15 mouse cellular contexts compared by ENCODE assay signal in genomic region chr6:48685694-48686665, GRCm38 (mm10). TPM values are rescaled to one million over a fixed set of nuclear protein-coding genes. Genes with fewer than 3 reads are reported as not detected.
DNase-seq lines count a peak whose midpoint lies in the region; ATAC-seq and TF ChIP-seq lines count a peak whose summit lies in the region.
"Had no signal": no experiment of that assay in that cellular context is flagged by ENCODE, and none has a peak within 500 bp of the region (broad histone marks: within the 10 kb centered on the region; RNA-seq: fewer than 3 reads in every experiment).

No protein-coding gene starts in this region.

- no peak for TF ChIP-seq CTCF in kidney, postnatal 0 days (IDR thresholded peaks at IDR 0.05; ENCODE audit: low read depth)
- TF ChIP-seq CTCF in stomach, postnatal 0 days (IDR thresholded peaks at IDR 0.05; ENCODE audit: low read depth): no peak

- no peak for TF ChIP-seq EP300 in stomach, postnatal 0 days (optimal IDR thresholded peaks at IDR 0.05)

- no peak overlapping the region for H3K4me2 ChIP-seq in heart, embryonic 12.5 days
- H3K4me2 ChIP-seq in kidney, postnatal 0 days (ENCODE audit: low read length): peak overlapping the region; percentile 35
- no peak overlapping the region for H3K4me2 ChIP-seq in stomach, postnatal 0 days (replicated peaks; ENCODE audit: low read depth)
- H3K4me2 ChIP-seq: midbrain, embryonic 15.5 days had no signal

- H3K27me3 ChIP-seq in heart, embryonic 12.5 days (replicated peaks): no peaks in the 10 kb centered on the region
- no peaks in the 10 kb centered on the region for H3K27me3 ChIP-seq in kidney, postnatal 0 days (ENCODE audit: insufficient read depth, low read length)
- no peaks in the 10 kb centered on the region for H3K27me3 ChIP-seq in stomach, postnatal 0 days (ENCODE audit: control insufficient read depth, insufficient read depth, low read length)
- H3K27me3 ChIP-seq: midbrain, embryonic 15.5 days had no signal

- WGBS in heart, embryonic 12.5 days: 69% methylated on average over 7 of the region's 7 CpGs
- 71% methylated on average over 7 of the region's 7 CpGs for whole genome bisulfite sequencing in kidney, postnatal 0 days
- WGBS in stomach, postnatal 0 days: 82% methylated on average over 7 of the region's 7 CpGs

- H3K9ac ChIP-seq in heart, embryonic 12.5 days: no peak overlapping the region
- 0 out of 2 replicates have a peak overlapping the region, but pooled peaks have one; percentile 14 for H3K9ac ChIP-seq in kidney, postnatal 0 days (ENCODE audit: low read depth, low read length)
- no peak overlapping the region for H3K9ac ChIP-seq in stomach, postnatal 0 days (ENCODE audit: low read length)
- H3K9ac ChIP-seq: liver, embryonic 14.5 days; midbrain, embryonic 15.5 days had no signal

- no peaks in the 10 kb centered on the region for H3K36me3 ChIP-seq in heart, embryonic 12.5 days
- H3K36me3 ChIP-seq in kidney, postnatal 0 days (ENCODE audit: insufficient read depth, low read length): no peaks in the 10 kb centered on the region
- H3K36me3 ChIP-seq in stomach, postnatal 0 days (ENCODE audit: control insufficient read depth, insufficient read depth, low read length): no peaks in the 10 kb centered on the region
- H3K36me3 ChIP-seq: hindbrain, embryonic 10.5 days; midbrain, embryonic 15.5 days had no signal

- ATAC-seq in heart, embryonic 12.5 days (ENCODE audit: insufficient number of reproducible peaks, low FRiP score): no peak
- no peak for ATAC-seq in kidney, postnatal 0 days (replicated peaks; ENCODE audit: low FRiP score, low read depth)
- ATAC-seq in stomach, postnatal 0 days (ENCODE audit: low FRiP score, low TSS enrichment): no peak
- ATAC-seq: midbrain, embryonic 15.5 days had no signal

- peak overlapping the region; percentile 64; the same call in 1 of the 2 replicates for H3K27ac ChIP-seq in heart, embryonic 12.5 days (ENCODE audit: poor library complexity, severe bottlenecking)
- H3K27ac ChIP-seq in kidney, postnatal 0 days: no peak overlapping the region
- H3K27ac ChIP-seq in stomach, postnatal 0 days (replicated peaks): 0 out of 2 replicates have a peak overlapping the region, but pooled peaks have one; percentile 8
- H3K27ac ChIP-seq: hindbrain, embryonic 10.5 days; liver, embryonic 14.5 days; midbrain, embryonic 15.5 days had no signal

- no peak for DNase-seq in heart, postnatal 4 days
- no peak for DNase-seq in kidney, postnatal 0 days (ENCODE audit: low spot score)
- DNase-seq in kidney, adult 8-10 months: no peak
- DNase-seq in thymus, postnatal 4 days: peak; percentile 25
- no peak for DNase-seq in thymus, postnatal 36 days
- no peak for DNase-seq in stomach, postnatal 0 days (ENCODE audit: low spot score)
- DNase-seq in right cerebral cortex, postnatal 4 days: no peak
- DNase-seq: adrenal gland, postnatal 10 days; kidney, postnatal 36 days had no signal

- H3K4me1 ChIP-seq in heart, embryonic 12.5 days (replicated peaks): 0 out of 2 replicates have a peak, but pooled peaks cover 5% of the 10 kb centered on the region
- H3K4me1 ChIP-seq in kidney, postnatal 0 days (replicated peaks; ENCODE audit: insufficient read depth, low read length): no peaks in the 10 kb centered on the region
- no peaks in the 10 kb centered on the region for H3K4me1 ChIP-seq in stomach, postnatal 0 days (replicated peaks; ENCODE audit: control insufficient read depth, insufficient read depth)
- H3K4me1 ChIP-seq: hindbrain, embryonic 10.5 days; midbrain, embryonic 15.5 days had no signal

- H3K9me3 ChIP-seq in heart, embryonic 12.5 days (replicated peaks): no peaks in the 10 kb centered on the region
- H3K9me3 ChIP-seq in kidney, postnatal 0 days (replicated peaks; ENCODE audit: low read length): no peaks in the 10 kb centered on the region
- H3K9me3 ChIP-seq in stomach, postnatal 0 days (ENCODE audit: control insufficient read depth, low read length): no peaks in the 10 kb centered on the region
- H3K9me3 ChIP-seq: hindbrain, embryonic 10.5 days; midbrain, embryonic 15.5 days had no signal

- H3K4me3 ChIP-seq in heart, embryonic 12.5 days: no peak overlapping the region
- no peak overlapping the region for H3K4me3 ChIP-seq in kidney, postnatal 0 days (replicated peaks; ENCODE audit: low read depth, low read length)
- H3K4me3 ChIP-seq in stomach, postnatal 0 days (ENCODE audit: low read depth, low read length): no peak overlapping the region
- H3K4me3 ChIP-seq: hindbrain, embryonic 10.5 days; midbrain, embryonic 15.5 days had no signal

RNA-seq across cellular contexts. Expression of gene Gimap4, which starts 1.6 kb away (rescaled TPM):
- polyA plus RNA-seq in heart, embryonic 12.5 days (2016; fragmentation: Nextera tagmentation; extraction: Ambion mirVana): 9.9 and 10.7 TPM in 2 replicates
- total RNA-seq in heart, postnatal 4 days (2021): 10 to 100 TPM; 41.2 to 50.1 TPM
- polyA plus RNA-seq in kidney, postnatal 0 days (2015; fragmentation: Nextera tagmentation; extraction: Ambion mirVana): 71.3 and 75.4 TPM in 2 replicates
- 8.0 and 8.5 TPM in 2 replicates for polyA plus RNA-seq in stomach, postnatal 0 days (2015; fragmentation: Nextera tagmentation; extraction: Ambion mirVana)

RNA-seq across cellular contexts. Expression of gene Gimap9, which starts 10.1 kb away (rescaled TPM):
- 8.7 and 9.4 TPM in 2 replicates for polyA plus RNA-seq in heart, embryonic 12.5 days (2016; fragmentation: Nextera tagmentation; extraction: Ambion mirVana)
- 1 to 10 TPM; 6.7 to 7.0 TPM for total RNA-seq in heart, postnatal 4 days (2021)
- polyA plus RNA-seq in kidney, postnatal 0 days (2015; fragmentation: Nextera tagmentation; extraction: Ambion mirVana): 13.7 and 15.2 TPM in 2 replicates
- polyA plus RNA-seq in stomach, postnatal 0 days (2015; fragmentation: Nextera tagmentation; extraction: Ambion mirVana): 3.2 and 3.5 TPM in 2 replicates

RNA-seq across cellular contexts. Expression of gene Gimap6, which starts 22.0 kb away (rescaled TPM):
- polyA plus RNA-seq in heart, embryonic 12.5 days (2016; fragmentation: Nextera tagmentation; extraction: Ambion mirVana): 28.7 and 28.8 TPM in 2 replicates
- 10 to 100 TPM; 62.2 to 64.7 TPM for total RNA-seq in heart, postnatal 4 days (2021)
- 60.1 and 60.6 TPM in 2 replicates for polyA plus RNA-seq in kidney, postnatal 0 days (2015; fragmentation: Nextera tagmentation; extraction: Ambion mirVana)
- polyA plus RNA-seq in stomach, postnatal 0 days (2015; fragmentation: Nextera tagmentation; extraction: Ambion mirVana): 11.3 and 13.0 TPM in 2 replicates

RNA-seq across cellular contexts. Expression of gene Gm28053, which starts 32.4 kb away (rescaled TPM):
- 2.4 and 3.6 TPM in 2 replicates for polyA plus RNA-seq in heart, embryonic 12.5 days (2016; fragmentation: Nextera tagmentation; extraction: Ambion mirVana)
- 1 to 10 TPM; 7.1 to 7.2 TPM for total RNA-seq in heart, postnatal 4 days (2021)
- 2.7 and 3.2 TPM in 2 replicates for polyA plus RNA-seq in kidney, postnatal 0 days (2015; fragmentation: Nextera tagmentation; extraction: Ambion mirVana)
- 0.59 TPM in 1 of 2 replicates, not detected in the other for polyA plus RNA-seq in stomach, postnatal 0 days (2015; fragmentation: Nextera tagmentation; extraction: Ambion mirVana)
- polyA plus RNA-seq: hindbrain, embryonic 10.5 days; midbrain, embryonic 15.5 days; neural tube, embryonic 14.5 days had no signal

RNA-seq across cellular contexts. Expression of gene Gimap7, which starts 32.4 kb away (rescaled TPM):
- polyA plus RNA-seq in heart, embryonic 12.5 days (2016; fragmentation: Nextera tagmentation; extraction: Ambion mirVana): not detected in 2 replicates
- not detected for total RNA-seq in heart, postnatal 4 days (2021)
- polyA plus RNA-seq in kidney, postnatal 0 days (2015; fragmentation: Nextera tagmentation; extraction: Ambion mirVana): 0.10 and 0.14 TPM in 2 replicates
- polyA plus RNA-seq in stomach, postnatal 0 days (2015; fragmentation: Nextera tagmentation; extraction: Ambion mirVana): not detected in 2 replicates
- polyA plus RNA-seq: cortical plate, adult 2 months; hindbrain, embryonic 10.5 days; midbrain, embryonic 15.5 days; neural tube, embryonic 14.5 days had no signal
